Mouse (Mus musculus) frontal cortex, adult 2 months (tissue): ENCODE measurements around the gene Fut2. TPM values are rescaled to one million over a fixed set of nuclear protein-coding genes. Genes with fewer than 3 reads are reported as not detected.
"Not testable (repeated sequence)": the region's sequence is repeated elsewhere in the genome, so short reads cannot be mapped to it uniquely, and the experiment has no call there.

Experiments
- DNase-seq, 2 experiments: peaks; one replicate each; pipeline ENCODE4 v3.0.0; 2022; ENCODE audit warnings: low spot score in 1 of 2; ENCODE audit errors: extremely low spot score in 1 of 2
- polyA plus RNA-seq: library from polyadenylated mRNA; depleted of rRNA; stranded (reverse); fragments of >200 nt; gene quantifications from 2 replicates; pipeline ENCODE4 v1.2.3, GENCODE M21; 2012

Fut2 gene
- polyA plus RNA-seq, 1 experiment = 0.16 TPM

DNA sequence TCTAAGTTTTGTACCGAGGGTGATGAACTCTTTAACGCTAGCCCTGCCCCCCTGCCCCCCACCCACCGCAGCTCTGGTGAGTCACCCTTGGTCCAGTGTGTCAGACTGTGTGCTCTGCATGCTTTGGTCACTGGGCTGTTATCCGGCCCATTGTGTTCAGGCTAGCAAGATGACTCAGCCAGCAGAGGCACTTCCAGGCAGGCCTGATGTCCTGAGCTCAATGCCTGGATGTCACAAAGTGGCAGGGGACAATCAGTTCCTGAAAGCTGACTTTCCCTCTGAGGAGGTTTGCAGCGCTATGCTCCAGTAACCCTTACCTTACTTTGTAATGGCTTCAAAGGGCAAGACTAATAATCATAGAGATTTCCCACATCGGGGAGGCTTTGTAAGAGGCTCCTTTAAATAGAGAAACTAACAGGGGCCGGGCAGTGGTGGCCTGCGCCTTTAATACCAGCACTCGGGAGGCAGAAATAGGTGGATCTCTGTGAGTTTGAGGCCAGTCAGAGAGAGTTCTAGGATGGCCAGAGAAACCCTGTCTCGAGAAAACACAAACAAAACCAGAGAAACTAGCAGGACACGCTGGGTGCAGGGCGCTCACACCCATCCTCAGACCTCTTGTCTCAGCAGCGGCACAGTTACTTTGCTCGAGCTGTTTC lies 13.9 kb upstream of the Fut2 start:
- DNase-seq = no peak

DNA sequence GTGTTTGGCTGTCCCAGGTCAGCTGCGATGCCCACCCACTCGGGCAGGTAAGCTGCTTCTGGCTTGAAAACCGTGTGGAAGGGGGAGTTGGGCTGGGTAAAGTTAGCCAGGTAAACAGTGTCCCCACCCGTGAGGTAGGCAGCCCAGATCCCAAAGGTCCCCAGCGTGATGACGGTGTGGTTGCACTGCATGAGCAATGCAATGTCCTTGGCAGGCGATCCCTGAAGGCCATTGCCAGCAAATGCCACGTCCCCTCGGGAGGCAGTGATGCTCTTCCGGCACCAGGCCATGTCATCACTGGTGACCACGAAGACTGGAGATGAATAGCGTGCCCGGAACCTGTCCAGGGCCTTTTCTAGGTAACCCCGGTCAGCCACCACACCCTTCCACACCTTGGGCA lies 12.3 kb upstream of the Fut2 start:
- no peak for DNase-seq

DNA sequence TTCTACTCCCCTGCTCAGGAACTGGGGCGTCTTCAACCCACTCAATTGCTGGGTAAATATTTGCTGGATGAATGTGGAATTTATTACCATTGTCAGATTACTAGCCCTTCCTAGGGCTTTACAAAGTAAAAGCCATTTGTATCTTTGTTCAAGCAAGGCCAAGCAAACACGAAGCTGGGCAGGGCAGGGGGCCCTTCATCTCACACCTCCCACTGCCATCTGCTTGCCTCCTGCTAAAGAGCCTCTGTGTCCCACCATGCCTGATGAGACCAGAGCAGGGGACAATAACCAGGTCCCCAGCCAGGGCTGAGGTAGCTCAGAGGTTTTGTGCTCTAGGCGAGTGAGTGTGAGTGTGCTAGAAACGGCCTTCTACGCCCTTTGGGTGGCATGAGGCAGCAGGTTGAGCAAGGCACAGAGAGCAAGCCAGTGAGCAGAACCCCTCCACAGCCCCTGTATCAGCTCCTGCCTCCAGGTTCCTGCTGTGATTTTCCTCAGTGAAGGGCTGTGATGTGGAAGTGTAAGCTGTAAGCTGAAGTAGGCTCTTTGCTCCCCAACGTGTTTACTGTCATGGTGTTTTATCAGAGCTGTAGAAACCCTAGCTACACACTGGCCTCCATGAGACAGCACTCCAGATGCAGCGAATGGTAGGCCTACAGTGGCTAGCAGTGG lies 11.6 kb upstream of the Fut2 start:
- DNase-seq = no peak

DNA sequence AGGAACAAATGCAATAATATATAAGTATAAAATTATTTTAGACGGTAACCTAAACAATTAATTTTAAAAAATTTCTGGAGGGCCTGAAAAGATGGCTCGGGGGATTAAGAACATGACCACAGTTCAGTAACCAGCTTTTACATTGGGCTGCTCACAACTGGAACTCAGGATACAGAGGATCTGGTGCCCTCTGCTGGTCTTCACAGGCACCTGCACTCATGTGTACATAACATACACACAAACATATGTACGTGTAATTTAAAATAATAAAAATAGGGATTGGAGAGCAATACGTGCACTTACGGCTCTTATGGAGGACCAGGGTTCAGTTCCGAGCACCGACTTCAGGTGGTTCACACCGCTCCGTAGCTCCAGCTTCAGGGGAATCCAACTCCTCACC lies 2.7 kb upstream of the Fut2 start:
- no peak for DNase-seq

DNA sequence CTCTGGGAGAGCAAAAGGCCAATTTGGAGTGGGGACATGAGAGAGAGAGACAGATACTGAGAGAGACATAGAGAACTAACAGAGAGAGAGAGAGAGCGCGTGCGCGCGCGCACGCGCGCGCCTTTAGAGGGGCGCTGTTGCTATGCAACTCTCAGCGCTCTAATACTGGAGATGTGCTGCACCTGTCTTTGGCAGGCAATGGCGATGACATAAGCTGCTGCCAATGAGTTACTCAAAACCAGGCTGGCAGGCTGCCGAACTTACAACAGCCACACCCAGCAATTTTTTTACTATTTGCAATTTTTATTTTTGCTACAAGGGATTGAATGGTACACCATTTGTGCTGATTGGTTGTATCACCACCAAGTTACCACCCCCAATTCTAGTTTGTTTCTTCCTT lies 1.6 kb upstream of the Fut2 start:
- DNase-seq = no peak

GRCm38 (mm10) chr7:45665303-45666138 lies 673 bp downstream of the Fut2 start:
- no peak for DNase-seq

DNA sequence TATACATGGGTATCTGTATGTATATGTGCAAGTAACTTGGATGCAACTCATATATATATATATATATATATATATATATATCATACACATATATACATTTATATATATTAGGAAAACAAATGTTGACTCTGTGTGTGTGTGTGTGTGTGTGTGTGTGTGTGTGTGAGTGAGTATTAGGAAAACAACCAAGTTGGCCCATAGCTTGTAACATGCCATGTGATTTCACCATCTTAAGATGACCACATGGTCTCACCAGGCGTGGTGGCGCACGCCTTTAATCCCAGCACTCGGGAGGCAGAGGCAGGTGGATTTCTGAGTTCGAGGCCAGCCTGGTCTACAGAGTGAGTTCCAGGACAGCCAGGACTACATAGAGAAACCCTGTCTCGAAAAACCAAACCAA lies 4.5 kb downstream of the Fut2 start:
- not testable (repeated sequence) for DNase-seq

DNA sequence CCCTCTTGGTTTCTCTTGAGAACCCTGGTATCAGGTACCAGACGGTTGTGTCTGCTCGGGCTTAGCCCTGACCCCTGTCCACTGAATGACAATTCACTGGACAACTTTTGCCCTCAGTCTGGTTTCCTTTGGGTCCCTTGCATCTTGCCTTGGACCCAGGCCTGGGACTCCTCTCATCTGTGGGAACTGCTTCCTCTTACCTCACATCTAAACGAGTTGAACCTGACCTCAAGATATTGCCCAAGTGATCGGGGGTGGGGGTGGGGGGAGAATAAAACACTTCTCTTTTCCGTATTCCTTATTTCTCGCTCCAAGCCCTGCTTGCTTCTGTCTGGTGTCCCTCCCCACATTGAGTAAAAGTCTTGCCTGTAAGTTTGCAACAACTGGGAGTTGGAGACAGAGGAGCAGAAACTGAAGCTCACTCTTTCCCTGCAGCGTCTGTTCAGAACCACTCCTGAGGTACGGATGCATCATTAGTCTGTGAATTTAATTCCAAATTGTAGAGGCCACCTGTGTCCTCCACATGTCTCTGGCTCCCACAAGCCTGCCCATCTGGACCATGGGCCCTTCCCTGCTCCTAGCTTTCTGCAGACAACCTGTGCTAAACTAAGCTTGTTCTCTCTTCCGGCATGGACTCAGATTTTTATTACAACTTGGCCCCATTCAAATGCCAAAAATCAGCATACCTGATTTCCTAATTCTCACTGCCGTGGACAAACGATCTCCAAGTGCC lies 5.3 kb downstream of the Fut2 start:
- DNase-seq = no peak

DNA sequence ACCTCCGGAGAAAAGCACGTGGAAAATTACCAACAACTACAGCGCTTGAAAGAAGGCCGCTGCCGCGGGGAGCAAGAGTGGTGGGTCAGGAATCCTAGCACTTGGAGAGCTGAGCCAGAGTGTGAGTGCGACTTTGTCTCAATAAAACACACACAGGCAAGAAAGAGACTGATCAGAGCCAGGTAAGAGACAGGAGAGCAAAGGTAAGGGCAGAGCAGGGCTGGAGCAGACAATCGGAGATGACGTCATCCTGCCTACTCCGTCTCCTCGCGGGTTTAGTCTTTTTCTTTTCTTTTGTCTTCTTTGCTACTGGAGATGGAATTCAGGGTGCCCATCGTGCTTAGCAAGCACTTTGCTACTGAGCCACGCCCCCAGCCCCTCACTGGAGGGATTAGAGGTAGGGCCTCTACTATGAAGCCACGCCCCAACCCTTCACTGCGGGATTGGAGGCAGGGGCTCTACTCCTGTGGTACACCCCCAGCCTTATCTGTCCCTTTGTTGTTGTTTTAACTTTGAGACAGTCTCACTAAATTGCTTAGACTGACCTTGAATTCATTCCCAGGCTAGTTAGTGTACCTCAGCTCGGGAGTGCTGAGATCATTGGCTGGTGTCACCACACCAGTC lies 11.7 kb downstream of the Fut2 start:
- DNase-seq = no peak

- DNase-seq = not testable (repeated sequence)
Measured at GRCm38 (mm10) chr7:45650484-45650883, 15.7 kb downstream of the Fut2 start.

GRCm38 (mm10) chr7:45649351-45649750 lies 16.8 kb downstream of the Fut2 start:
- no peak for DNase-seq

- DNase-seq = no peak
Measured at GRCm38 (mm10) chr7:45646671-45647070, 19.5 kb downstream of the Fut2 start.

GRCm38 (mm10) chr7:45645591-45645971 lies 20.6 kb downstream of the Fut2 start:
- no peak for DNase-seq

GRCm38 (mm10) chr7:45644872-45645590 lies 21.2 kb downstream of the Fut2 start:
- DNase-seq = no peak

GRCm38 (mm10) chr7:45644183-45644582 lies 22.0 kb downstream of the Fut2 start:
- peak; percentile 77 to 80 for DNase-seq

DNA sequence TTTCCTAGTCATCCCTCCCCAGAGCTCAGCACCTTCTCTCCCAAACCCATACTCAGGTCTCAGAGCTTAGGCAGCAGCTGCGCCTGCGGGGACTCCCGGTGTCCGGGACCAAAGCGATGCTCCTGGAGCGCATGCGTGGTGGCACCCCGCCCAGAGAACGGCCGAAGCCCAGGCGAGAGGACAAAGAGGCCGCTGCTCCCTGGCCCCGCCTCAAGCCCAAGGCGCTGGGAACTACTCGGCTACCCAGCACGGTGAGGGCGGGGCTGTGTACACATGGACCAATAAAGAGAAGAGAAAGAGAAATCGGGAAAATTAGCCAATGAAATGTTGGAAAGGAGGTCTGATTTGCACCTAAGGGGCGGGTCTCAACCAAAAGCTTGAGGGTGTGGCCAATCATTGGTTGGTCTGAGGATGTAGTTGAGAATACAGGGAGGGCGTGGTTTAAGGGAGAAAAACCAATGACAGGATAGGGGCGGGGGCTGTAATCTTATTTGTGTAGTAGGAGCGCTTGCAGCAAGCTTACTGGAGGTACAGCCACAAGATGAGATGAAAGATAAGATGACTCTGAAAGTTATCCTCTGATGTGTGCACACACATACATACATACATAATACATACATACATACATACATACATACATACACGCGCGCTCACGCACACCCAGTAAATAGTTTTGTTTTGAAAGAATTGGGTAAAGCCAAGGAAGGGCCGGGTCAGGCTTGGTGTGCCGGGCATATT lies 22.6 kb downstream of the Fut2 start:
- peak; percentile 93 to 94 for DNase-seq

DNA sequence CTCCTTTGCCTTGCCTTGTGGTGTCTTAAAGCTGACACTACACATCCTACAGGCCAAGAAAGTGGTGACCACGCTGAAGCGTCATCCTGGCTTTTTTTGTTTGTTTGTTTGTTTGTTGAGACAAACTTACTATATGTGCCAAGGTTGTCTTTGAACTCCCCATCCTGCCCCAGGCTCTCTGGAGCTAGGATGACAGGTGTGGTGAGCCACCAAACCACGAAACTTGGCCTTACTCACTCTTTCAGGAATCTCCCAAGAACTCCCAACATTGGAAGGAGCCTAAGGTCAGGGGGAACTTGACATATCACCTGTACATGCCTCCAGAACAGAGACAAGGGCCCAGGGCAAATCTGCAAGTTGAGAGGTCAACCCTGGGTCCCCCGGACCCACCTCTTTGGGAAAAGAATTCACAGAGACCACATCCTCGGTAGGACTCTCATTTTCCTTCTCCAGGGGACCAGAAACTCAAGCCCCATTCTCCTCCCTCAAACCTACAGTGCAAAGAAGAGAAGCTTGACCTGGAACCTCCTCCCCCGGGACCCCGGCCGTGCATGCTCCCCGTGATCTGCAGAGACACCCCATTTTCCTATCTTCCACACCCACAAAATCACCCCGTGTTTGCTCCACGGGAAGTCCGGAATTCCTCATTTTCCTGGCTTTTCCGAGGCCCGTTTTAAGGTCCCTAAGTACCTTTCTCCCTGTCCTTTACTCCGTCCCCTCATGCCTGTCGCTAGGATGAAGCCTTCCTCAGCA lies 23.5 kb downstream of the Fut2 start:
- no peak for DNase-seq

DNA sequence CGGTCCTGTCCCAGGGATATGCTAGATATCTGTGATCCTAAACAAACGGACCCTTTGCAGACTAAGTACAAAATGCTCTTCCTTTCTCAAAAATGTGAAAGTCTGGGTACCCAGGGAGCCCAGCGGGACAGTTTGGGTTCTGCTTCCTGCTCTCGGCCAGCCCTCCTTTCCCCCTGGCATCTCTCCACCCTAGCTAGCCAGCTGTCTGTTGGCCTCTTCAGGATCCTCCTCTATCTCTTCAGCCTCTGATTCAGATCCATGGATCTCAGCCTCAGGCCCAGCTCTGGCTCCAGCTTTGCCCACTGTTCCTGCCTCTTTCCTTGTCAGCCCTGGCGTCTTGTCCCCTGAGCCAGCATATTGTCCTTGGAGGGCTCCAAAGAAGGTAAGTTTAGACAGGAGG lies 24.1 kb downstream of the Fut2 start:
- DNase-seq = no peak
